Mouse (Mus musculus) spleen, postnatal 10 days (tissue): ENCODE data around the gene Acvr1.

ENCODE experiments used
- DNase-seq, 2 experiments: peaks; one replicate each; pipeline ENCODE4 v3.0.0; 2021 to 2022; ENCODE audit warnings: low spot score in 2 of 2

Gene Acvr1

GRCm38 (mm10) chr2:58415037-58415436 lies 151.9 kb downstream of the Acvr1 start:
- DNase-seq, result no peak

DNA sequence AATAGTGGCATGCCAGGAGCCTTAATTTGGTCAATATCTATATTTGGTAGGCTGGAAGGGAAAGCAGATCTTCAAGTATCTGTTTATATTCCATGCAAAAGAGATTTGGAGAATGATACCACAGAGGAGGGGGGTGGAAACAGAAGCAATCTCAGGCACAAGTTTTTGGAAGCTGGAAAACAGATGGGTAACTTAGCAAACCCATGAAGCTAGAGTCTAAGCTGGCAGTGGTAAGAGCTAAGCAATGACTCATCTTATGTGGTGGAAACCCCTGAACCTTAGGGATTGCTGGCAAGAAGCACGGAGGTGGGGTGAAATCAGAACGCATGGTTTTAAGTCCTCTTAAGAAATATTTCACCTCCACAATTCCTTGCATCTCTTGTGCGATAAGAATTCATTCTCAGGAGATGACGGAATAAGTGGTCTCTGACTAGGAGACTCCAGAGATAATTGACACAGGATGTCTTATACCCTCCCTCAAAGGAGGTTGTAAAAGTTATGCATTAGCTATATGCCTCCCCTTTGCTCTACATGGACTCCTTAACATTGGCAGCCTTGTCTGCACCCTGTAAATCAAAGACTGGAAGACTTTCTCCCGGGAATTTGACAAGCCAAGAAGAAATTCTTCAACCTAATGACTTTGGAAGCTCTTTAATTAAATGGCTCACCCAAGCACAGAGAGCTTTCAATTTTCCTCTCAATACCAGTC lies 157.9 kb downstream of the Acvr1 start:
- DNase-seq, result no peak

- DNase-seq, result no peak
Measured at GRCm38 (mm10) chr2:58403481-58403880, 163.5 kb downstream of the Acvr1 start.

GRCm38 (mm10) chr2:58388601-58389000 lies 178.4 kb downstream of the Acvr1 start:
- no peak for DNase-seq

DNA sequence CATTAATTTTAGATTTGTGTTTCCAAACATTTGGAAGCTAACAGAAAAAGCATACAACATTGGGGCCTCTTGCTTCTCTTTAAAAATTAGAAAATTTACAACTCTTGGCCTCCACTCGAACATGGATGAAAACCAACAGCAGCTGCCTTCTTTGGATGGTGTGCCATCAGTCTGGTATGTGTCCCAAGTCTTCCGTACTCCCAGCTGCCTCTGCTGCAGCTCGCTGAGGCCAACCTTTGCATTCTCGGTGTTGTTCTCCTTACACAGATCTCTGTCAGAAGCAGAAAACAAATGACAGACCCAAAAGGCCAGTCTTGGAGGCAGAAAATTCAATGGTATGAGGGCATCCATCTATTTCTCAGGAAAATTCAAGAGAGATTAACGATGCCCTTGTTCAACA lies 186.9 kb downstream of the Acvr1 start:
- no peak for DNase-seq

- no peak for DNase-seq
Measured at GRCm38 (mm10) chr2:58379475-58379874, 187.5 kb downstream of the Acvr1 start.

DNA sequence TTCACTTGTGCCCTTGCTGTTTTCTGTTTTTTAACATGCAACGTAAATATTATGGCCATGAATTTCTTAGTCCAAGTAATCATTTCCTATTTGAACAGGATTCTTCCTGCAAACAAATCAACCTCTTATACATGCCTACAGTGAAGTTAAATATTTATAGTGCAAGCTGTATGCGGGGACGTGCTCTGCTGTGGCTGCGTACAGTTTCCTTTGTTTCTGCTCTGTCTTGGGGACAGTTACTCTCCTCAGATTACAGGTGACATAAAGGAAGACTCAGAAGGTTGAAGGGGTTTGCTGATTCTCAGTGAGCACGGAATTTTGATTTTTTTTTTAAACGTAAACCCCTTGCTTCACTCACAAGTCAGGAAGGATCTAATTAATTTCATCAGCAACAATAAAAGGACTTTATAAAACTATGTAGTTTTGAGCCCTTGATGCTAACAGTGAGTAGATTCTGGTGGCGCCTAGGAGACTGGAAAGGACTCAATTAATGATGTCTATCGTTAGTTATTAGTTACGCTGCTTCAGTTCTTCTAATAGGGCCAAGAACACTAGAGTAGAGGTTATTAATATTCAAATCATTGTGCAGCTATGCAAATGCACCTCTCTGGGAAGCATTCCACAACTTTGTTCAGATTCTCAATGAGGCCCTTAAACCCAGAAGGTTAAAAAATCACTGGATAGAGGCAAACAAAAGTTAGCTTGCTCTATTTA lies 189.4 kb downstream of the Acvr1 start:
- DNase-seq, result no peak

DNA sequence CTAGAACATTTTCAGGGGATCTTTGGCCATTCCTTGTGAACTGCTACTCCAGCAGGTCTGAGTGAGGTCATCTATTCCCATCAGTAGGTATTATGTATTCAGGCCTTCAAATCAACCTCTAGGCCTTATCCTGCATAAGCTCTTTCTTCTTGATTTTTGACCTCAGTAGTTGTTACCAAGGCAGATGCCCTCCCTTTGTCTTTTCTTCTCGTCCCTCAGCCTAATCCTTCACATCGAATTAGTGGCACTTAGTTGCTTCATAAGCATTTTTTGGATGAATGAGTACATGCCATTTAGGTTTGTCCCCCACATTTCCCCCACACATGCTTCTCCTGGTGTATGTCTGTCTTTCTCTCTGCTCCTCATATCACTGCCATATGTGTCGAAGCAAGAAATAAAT lies 200.8 kb downstream of the Acvr1 start:
- DNase-seq, result no peak

- no peak for DNase-seq
Measured at GRCm38 (mm10) chr2:58361361-58362046, 205.5 kb downstream of the Acvr1 start.

GRCm38 (mm10) chr2:58358132-58358460 lies 208.9 kb downstream of the Acvr1 start:
- DNase-seq, result no peak

DNA sequence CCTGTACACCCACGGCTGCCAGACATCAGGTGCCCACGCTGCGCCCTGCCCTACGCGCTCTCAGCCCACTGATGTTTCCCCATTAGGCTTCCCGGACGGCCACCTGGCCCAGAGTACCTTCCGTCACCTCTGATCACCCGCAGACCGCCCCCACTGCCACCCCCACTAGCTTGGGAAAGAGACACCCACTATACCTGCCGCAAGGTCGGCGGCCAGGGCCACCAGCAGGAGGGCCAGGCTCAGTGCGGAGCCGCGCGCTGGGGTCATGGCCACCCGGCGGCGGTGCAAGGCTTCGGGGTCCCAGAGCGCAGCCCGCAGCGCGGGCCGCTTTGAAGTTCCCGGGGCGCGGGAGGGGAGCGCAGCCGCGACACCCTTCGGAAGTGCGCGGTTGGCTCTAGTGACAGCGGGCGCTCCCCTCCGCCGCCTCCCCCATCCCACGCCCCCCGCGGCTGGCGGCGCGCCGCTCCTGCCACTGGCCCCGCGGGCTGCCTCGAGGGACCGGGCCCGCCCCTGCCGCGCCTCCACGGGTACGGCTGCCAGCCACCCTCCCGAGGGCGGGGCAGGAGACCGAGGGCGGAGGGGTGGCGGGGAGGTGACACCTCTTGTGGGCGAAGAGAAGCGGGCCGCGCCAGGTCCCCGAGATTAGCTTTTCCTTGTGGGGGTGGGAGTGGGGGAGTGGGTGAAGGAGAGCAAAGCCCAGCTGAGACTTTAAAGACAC lies 209.4 kb downstream of the Acvr1 start, which contains the start of gene Acvr1c:
Acvr1c (minus strand) TSS at position 482 of the 718 bp plus-strand sequence.
- peak; percentile 3 to 30 for DNase-seq

GRCm38 (mm10) chr2:58357068-58357413 lies 209.9 kb downstream of the Acvr1 start:
- DNase-seq, result no peak

DNA sequence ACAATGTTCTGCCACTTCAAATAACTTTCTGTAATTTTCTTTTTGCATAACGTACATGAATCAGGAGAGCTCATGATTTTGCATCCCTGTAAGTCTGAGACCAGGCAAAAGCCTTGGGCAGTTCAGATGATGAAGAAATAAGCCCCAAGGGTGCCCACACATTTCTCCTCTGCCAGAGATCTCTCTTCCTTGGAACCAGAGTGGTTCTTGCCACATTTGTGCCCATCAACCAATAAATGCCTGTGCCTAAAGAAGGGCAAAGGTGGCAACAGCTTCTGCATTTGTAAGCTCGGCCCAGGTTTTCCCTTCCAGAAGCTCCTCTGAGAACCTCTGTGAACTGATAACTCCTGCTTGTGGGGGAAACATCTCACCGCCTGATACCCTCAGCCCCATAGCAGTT lies 212.6 kb downstream of the Acvr1 start:
- DNase-seq, result no peak

DNA sequence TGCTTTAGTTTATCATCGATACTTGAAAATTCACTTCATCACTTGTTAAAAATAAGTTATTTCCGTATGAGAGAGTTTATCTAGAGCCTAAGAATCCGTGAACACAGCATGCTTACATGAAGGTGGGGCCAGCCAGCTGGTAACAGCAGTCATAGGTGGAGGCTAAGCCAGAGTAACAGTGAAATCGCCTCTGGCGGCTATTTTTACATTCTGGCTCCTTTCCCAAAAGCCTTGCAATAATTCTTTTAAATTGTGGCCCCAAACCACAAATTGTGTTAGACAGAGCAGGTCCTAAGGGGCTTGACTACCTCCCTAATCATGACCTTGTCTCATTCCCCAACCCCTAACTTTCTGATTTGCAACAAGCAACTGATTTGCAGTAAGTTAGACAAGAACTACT lies 214.1 kb downstream of the Acvr1 start:
- no peak for DNase-seq

- DNase-seq, result no peak
Measured at GRCm38 (mm10) chr2:58350657-58351056, 216.3 kb downstream of the Acvr1 start.
